Mouse (Mus musculus) kidney, adult 2 months (tissue): ENCODE measurements around the gene Pdxk.

Experiments
- CTCF ChIP-seq: fragments of 200-500 bp; conservative IDR thresholded peaks from 2 replicates; pipeline ENCODE4 v1.5.1; 2011; ENCODE audit warnings: low read depth, mild to moderate bottlenecking, control low read depth, low read length, moderate library complexity, mixed read lengths; ENCODE audit not compliant: insufficient read depth, insufficient read length
- POLR2A ChIP-seq: fragments of 200-500 bp; IDR thresholded peaks from one replicate; pipeline ENCODE4 v1.6.1; 2011; ENCODE audit warnings: low read depth, low read length, control low read depth

GRCm38 (mm10) chr10:78481928-78482499 is 17.2 kb upstream of the Pdxk start:
- no peak for TF ChIP-seq POLR2A
- TF ChIP-seq CTCF, result 0 out of 2 replicates have a peak, but pooled peaks have one; percentile 35
